Comparison of ENCODE assay signal across 8 mouse cellular contexts in genomic region chr15:37006475-37007164, GRCm38 (mm10). TPM values are rescaled to one million over a fixed set of nuclear protein-coding genes. Genes with fewer than 3 reads are reported as not detected.
DNase-seq lines count a peak whose midpoint lies in the region; ATAC-seq and TF ChIP-seq lines count a peak whose summit lies in the region.

No protein-coding gene starts in this region.

- no peaks in the 10 kb centered on the region for H3K9me3 ChIP-seq in forebrain, postnatal 0 days (ENCODE audit: low read length)
- H3K9me3 ChIP-seq in intestine, embryonic 16.5 days (ENCODE audit: control insufficient read depth, low read length) = no peaks in the 10 kb centered on the region

- H3K4me1 ChIP-seq in kidney, adult 2 months (ENCODE audit: control insufficient read depth, insufficient read depth, low read length) = peaks cover 26% of the 10 kb centered on the region
- H3K4me1 ChIP-seq in bone marrow, adult 2 months (ENCODE audit: control insufficient read depth, insufficient read depth, low read length) = peaks cover 4% of the 10 kb centered on the region; the same call in 1 of the 2 replicates
- H3K4me1 ChIP-seq in forebrain, postnatal 0 days (ENCODE audit: insufficient read depth) = peaks cover 8% of the 10 kb centered on the region
- peaks cover 12% of the 10 kb centered on the region for H3K4me1 ChIP-seq in intestine, embryonic 16.5 days (ENCODE audit: control insufficient read depth, insufficient read depth, low read length)

- peak; percentile 25 for ATAC-seq in forebrain, postnatal 0 days
- peak; percentile 52 for ATAC-seq in intestine, embryonic 16.5 days

- peak overlapping the region; percentile 61 for H3K4me2 ChIP-seq in forebrain, postnatal 0 days (ENCODE audit: low read depth)
- H3K4me2 ChIP-seq in intestine, embryonic 16.5 days (ENCODE audit: low read depth, low read length) = peak overlapping the region; percentile 46

- DNase-seq in kidney, adult 2 months = peak; percentile 53
- DNase-seq in kidney, adult 11 months = no peak
- DNase-seq in forebrain, postnatal 0 days = no peak
- peak; percentile 59 for DNase-seq in lung, postnatal 14 days
- DNase-seq in retina, embryonic 14.5 days (ENCODE audit: low spot score) = peak; percentile 34
- no peak for DNase-seq in MN1 (ENCODE audit: low spot score)

- peak overlapping the region; percentile 95 for H3K27ac ChIP-seq in kidney, adult 2 months (ENCODE audit: insufficient read depth, low read depth, low read length)
- peak overlapping the region; percentile 98 for H3K27ac ChIP-seq in bone marrow, adult 2 months (ENCODE audit: control insufficient read depth, insufficient read depth, low read depth, low read length, poor library complexity)
- H3K27ac ChIP-seq in forebrain, postnatal 0 days (ENCODE audit: low read depth, low read length) = peak overlapping the region; percentile 94
- H3K27ac ChIP-seq in intestine, embryonic 16.5 days (ENCODE audit: low read length) = peak overlapping the region; percentile 96

- peak overlapping the region; percentile 83 for H3K4me3 ChIP-seq in kidney, adult 2 months (ENCODE audit: insufficient read depth, low read depth, low read length)
- H3K4me3 ChIP-seq in bone marrow, adult 2 months (replicated peaks; ENCODE audit: control insufficient read depth, low read depth, low read length) = peak overlapping the region; percentile 100
- H3K4me3 ChIP-seq in forebrain, postnatal 0 days (ENCODE audit: low read depth, low read length) = peak overlapping the region; percentile 62
- H3K4me3 ChIP-seq in intestine, embryonic 16.5 days (ENCODE audit: low read length) = peak overlapping the region; percentile 85

- peak overlapping the region; percentile 79 for H3K9ac ChIP-seq in forebrain, postnatal 0 days
- peak overlapping the region; percentile 98 for H3K9ac ChIP-seq in intestine, embryonic 16.5 days (ENCODE audit: low read depth, low read length)

- peaks cover 7% of the 10 kb centered on the region for H3K36me3 ChIP-seq in kidney, adult 2 months (ENCODE audit: control insufficient read depth, insufficient read depth, low read length)
- peaks cover 8% of the 10 kb centered on the region; the same call in 1 of the 2 replicates for H3K36me3 ChIP-seq in forebrain, postnatal 0 days (ENCODE audit: insufficient read depth)
- H3K36me3 ChIP-seq in intestine, embryonic 16.5 days (ENCODE audit: control insufficient read depth, insufficient read depth, low read length) = peaks cover 8% of the 10 kb centered on the region; the same call in 1 of the 2 replicates

- no peaks in the 10 kb centered on the region for H3K27me3 ChIP-seq in kidney, adult 2 months (replicated peaks; ENCODE audit: control insufficient read depth, insufficient read depth, low read length)
- H3K27me3 ChIP-seq in forebrain, postnatal 0 days (ENCODE audit: insufficient read depth, low read length) = no peaks in the 10 kb centered on the region
- no peaks in the 10 kb centered on the region for H3K27me3 ChIP-seq in intestine, embryonic 16.5 days (replicated peaks; ENCODE audit: control insufficient read depth, insufficient read depth, low read length)

- WGBS in kidney, adult 2 months = 1% methylated on average over 48 of the region's 48 CpGs
- under 1% methylated on average over 48 of the region's 48 CpGs for WGBS in bone marrow, adult 2 months
- WGBS in forebrain, postnatal 0 days = under 1% methylated on average over 47 of the region's 48 CpGs
- under 1% methylated on average over 46 of the region's 48 CpGs for WGBS in intestine, embryonic 16.5 days

- TF ChIP-seq POLR2A in kidney, adult 2 months (IDR thresholded peaks at IDR 0.05; ENCODE audit: low read depth, low read length) = no peak
- no peak for TF ChIP-seq POLR2A in bone marrow, adult 2 months (IDR thresholded peaks at IDR 0.05; ENCODE audit: borderline replicate concordance, control insufficient read depth, low read depth, low read length)

- no peak for TF ChIP-seq CTCF in kidney, adult 2 months (conservative IDR thresholded peaks at IDR 0.05; ENCODE audit: insufficient read depth, insufficient read length, low read depth, low read length)
- TF ChIP-seq CTCF in bone marrow, adult 2 months (IDR thresholded peaks at IDR 0.05; ENCODE audit: control insufficient read depth, insufficient read depth, low read length) = no peak
- no peak for TF ChIP-seq CTCF in forebrain, postnatal 0 days (IDR thresholded peaks at IDR 0.05; ENCODE audit: low read depth)

RNA-seq across cellular contexts. Expression of gene Zfp706, which starts 1.0 kb away (rescaled TPM):
- 63.1 and 82.2 TPM in 2 replicates for polyA plus RNA-seq in kidney, adult 2 months (2012; rRNA removed)
- 36.3 and 63.7 TPM in 2 replicates for polyA plus RNA-seq in bone marrow, adult 2 months (2011; ENCODE audit: insufficient read depth, insufficient read length, low replicate concordance, missing spikeins)
- total RNA-seq in forebrain, postnatal 0 days (2014; rRNA removed) = 66.6 and 71.0 TPM in 2 replicates
- polyA plus RNA-seq in forebrain, postnatal 0 days (2015; fragmentation: Nextera tagmentation; extraction: Ambion mirVana) = 575 and 586 TPM in 2 replicates
- polyA plus RNA-seq in intestine, embryonic 16.5 days (2015; fragmentation: Nextera tagmentation; extraction: Ambion mirVana) = 613 and 620 TPM in 2 replicates

Comparison
In these comparisons a context has a peak if more than half of its experiments do, and no peak if none do; other contexts are left out.
1. DNase-seq: peak in kidney, adult 2 months (single experiment), lung, postnatal 14 days (single experiment) and retina, embryonic 14.5 days (single experiment); none in kidney, adult 11 months (single experiment), forebrain, postnatal 0 days (single experiment) and MN1 (single experiment).
2. Peak in every context shown above with its lines, with median percentiles within 50 percentile points of each other: H3K27ac ChIP-seq and H3K4me3 ChIP-seq.